Mouse (Mus musculus): Measurements from ENCODE around the gene Lrrc73.

Gene Lrrc73

GRCm38 (mm10) chr17:46253452-46254084, at the start of gene Lrrc73:
TSS of gene Lrrc73 (plus strand) at chr17:46253531.
- peak; percentile 94 for DNase-seq (ENCODE audit: low spot score)

- DNase-seq (ENCODE audit: low spot score) = no peak
Measured at GRCm38 (mm10) chr17:46206676-46207075, 46.7 kb upstream of the Lrrc73 start.

- DNase-seq (ENCODE audit: low spot score) = no peak
Measured at GRCm38 (mm10) chr17:46210550-46210949, 42.8 kb upstream of the Lrrc73 start.

- no peak for DNase-seq (ENCODE audit: low spot score)
Measured at GRCm38 (mm10) chr17:46221601-46222000, 31.7 kb upstream of the Lrrc73 start.

GRCm38 (mm10) chr17:46227576-46227975, 25.8 kb upstream of the Lrrc73 start:
- no peak for DNase-seq (ENCODE audit: low spot score)

- DNase-seq (ENCODE audit: low spot score) = no peak
Measured at GRCm38 (mm10) chr17:46236067-46236466, 17.3 kb upstream of the Lrrc73 start.

GRCm38 (mm10) chr17:46237079-46237478, 16.3 kb upstream of the Lrrc73 start:
- no peak for DNase-seq (ENCODE audit: low spot score)

- no peak for DNase-seq (ENCODE audit: low spot score)
Measured at GRCm38 (mm10) chr17:46237480-46237879, 15.9 kb upstream of the Lrrc73 start.

- DNase-seq (ENCODE audit: low spot score) = no peak
Measured at GRCm38 (mm10) chr17:46239516-46240114, 13.7 kb upstream of the Lrrc73 start.

- no peak for DNase-seq (ENCODE audit: low spot score)
Measured at GRCm38 (mm10) chr17:46241471-46241870, 11.9 kb upstream of the Lrrc73 start.

GRCm38 (mm10) chr17:46242274-46242673, 11.1 kb upstream of the Lrrc73 start:
- DNase-seq (ENCODE audit: low spot score) = no peak

GRCm38 (mm10) chr17:46242993-46243392, 10.3 kb upstream of the Lrrc73 start:
- no peak for DNase-seq (ENCODE audit: low spot score)

GRCm38 (mm10) chr17:46243624-46244023, 9.7 kb upstream of the Lrrc73 start:
- DNase-seq (ENCODE audit: low spot score) = no peak

- no peak for DNase-seq (ENCODE audit: low spot score)
Measured at GRCm38 (mm10) chr17:46244579-46244978, 8.8 kb upstream of the Lrrc73 start.

- DNase-seq (ENCODE audit: low spot score) = peak; percentile 97
Measured at GRCm38 (mm10) chr17:46247512-46248188, 5.7 kb upstream of the Lrrc73 start, which contains the start of the genes Polr1c and Yipf3. TSS of gene Polr1c (minus strand) at chr17:46248054. TSS of gene Yipf3 (plus strand) at chr17:46248080.

- no peak for DNase-seq (ENCODE audit: low spot score)
Measured at GRCm38 (mm10) chr17:46248189-46248522, 5.2 kb upstream of the Lrrc73 start.

- DNase-seq (ENCODE audit: low spot score) = no peak
Measured at GRCm38 (mm10) chr17:46251174-46251573, 2.2 kb upstream of the Lrrc73 start.

- peak; percentile 80 for DNase-seq (ENCODE audit: low spot score)
Measured at GRCm38 (mm10) chr17:46252571-46253451, 520 bp upstream of the Lrrc73 start.

GRCm38 (mm10) chr17:46254106-46254505, 775 bp downstream of the Lrrc73 start:
- DNase-seq (ENCODE audit: low spot score) = no peak

- DNase-seq (ENCODE audit: low spot score) = no peak
Measured at GRCm38 (mm10) chr17:46255147-46255546, 1.8 kb downstream of the Lrrc73 start.

GRCm38 (mm10) chr17:46258279-46259053, 5.1 kb downstream of the Lrrc73 start:
- no peak for DNase-seq (ENCODE audit: low spot score)

- no peak for DNase-seq (ENCODE audit: low spot score)
Measured at GRCm38 (mm10) chr17:46259675-46260074, 6.3 kb downstream of the Lrrc73 start.
